Mouse (Mus musculus) layer of hippocampus, postnatal 10 days (tissue): ENCODE results near the gene Rftn1. TPM values are rescaled to one million over a fixed set of nuclear protein-coding genes. Genes with fewer than 3 reads are reported as not detected.

Experiments
- DNase-seq, 2 experiments: peaks; one replicate each; pipeline ENCODE4 v3.0.0; 2021; ENCODE audit warnings: low spot score in 2 of 2
- total RNA-seq, 2 experiments: library from RNA; stranded (reverse); gene quantifications; 2 replicates each; pipeline ENCODE4 v1.2.3; 2021

Gene Rftn1
- total RNA-seq, 2 experiments from 2014 or later, result 22.1 to 23.2 TPM

DNA sequence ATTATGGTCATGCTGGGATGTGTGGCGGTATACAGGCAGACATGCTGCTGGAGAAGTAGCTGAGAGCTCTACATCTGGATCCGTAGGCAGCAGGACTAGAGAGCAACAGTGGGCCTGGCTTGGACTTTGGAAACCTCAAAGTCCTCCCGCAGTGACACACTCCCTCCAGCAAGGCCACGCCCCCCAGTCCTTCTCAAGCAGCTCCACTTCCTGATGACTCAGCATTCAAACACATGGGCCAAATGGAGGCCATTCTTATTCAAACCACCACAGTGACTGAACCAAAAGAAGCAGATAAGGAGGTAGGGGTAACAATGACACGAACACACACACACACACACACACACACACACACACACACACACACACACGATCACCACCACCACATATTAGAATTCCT lies 17.7 kb downstream of the Rftn1 start:
- DNase-seq, result no peak

DNA sequence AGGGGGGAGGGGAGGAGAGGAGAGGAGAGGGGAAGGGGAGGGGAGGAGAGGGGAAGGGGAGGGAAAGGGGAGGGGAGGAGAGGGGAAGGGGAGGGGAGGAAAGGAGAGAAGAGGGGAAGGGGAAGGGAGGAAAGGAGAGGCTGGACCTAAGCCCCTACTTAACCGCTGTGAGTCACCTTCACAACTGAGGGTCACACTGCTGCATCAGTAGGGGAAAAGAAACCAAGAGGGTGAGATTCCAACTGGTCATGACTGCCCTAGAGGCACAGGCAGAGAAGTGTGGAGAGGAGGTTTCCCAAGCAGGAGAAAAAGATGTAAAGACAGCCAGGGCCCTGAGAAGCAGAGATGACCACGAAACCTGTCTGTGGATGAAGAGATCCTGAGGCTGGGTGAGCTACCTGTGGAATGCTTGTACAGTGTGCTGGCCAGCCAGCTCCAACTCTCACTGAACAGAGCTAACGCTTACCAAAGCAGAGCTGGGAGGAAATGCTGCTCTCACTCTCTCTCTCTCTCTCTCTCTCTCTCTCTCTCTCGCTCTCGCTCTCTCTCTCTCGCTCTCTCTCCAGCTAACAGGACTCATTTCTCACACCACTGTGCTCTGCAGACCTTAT lies 19.4 kb downstream of the Rftn1 start:
- no peak for DNase-seq

DNA sequence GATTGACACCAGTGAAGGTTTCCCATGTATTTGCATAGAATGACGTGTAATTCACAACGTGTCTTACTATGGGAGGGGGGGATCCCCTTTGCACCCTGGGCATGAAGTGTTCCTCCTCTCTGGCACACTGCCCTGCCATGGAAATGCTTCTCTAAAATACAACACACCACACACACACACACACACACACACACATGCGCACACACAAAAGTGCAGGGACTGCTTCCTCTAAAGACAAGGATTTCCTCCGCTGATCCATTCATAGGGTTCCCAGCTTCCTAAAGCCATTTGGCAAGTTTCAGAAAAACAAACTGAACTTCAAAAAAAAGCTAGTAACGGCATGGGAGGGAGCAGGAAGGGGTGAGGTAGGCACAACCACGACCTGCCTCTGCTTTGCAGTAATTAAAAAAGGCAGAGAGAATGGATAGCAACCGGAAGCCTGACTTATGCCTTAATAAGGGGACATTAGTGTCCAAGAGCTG lies 20.5 kb downstream of the Rftn1 start:
- no peak for DNase-seq

DNA sequence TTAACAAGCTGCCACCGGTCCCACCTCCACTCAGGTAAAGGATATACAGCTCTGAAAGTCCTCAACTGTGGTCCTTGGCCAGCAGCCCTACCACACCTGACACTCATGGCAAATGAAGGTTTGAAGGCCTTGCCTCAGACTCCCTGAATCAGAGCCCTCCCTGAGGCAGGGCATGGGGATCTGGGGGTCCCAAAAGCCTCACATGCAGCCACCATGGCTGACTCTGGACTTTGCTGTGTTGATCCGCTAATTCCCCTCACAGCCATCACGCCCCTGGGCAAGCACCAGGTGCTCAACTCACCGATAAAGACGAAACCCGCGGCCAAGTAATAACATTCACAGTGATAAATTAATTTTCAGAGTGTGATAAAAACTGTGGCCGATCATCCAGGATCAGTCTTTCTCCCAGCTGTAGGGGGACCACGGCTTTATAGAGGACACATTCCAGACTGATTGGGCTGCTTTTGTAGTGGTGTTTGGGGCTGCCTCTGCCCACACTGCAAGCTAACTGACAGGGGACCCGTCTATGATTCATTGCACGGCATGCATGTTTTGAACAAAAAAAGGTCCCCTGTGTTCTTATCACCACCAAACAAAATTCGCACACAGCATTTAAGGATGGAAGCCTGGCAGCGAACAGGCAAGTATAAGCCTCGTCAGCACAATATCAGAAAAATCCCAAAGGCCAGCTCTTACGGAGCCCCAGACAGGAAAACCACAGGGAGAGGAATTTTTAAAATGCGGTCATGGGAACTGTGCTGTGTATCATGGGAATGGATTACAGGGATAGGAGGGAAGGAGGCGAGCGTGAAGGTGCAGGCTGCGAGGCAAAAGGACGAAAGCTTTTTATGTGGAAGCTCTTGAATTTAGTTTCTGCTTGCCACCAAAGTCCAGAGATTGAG lies 29.3 kb downstream of the Rftn1 start:
- DNase-seq, result no peak

DNA sequence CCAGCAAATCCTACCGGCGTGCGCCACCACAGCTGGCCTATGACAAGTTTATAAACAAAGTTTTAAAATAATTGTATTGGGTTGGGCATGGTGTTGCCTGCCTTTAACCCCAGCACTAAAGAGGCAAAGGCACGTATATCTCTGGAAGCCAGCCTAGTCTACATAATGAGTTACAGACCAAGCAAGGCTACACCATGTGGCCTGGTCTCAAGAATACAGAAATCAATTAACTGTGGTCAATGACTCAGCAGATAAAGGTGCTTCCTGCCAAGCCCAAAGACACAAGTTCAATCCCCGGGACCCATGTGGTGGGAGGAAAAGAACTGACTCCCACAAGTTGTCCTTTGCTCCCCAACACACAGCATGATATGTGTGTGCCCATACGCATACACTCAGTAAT lies 30.1 kb downstream of the Rftn1 start:
- DNase-seq, result no peak

DNA sequence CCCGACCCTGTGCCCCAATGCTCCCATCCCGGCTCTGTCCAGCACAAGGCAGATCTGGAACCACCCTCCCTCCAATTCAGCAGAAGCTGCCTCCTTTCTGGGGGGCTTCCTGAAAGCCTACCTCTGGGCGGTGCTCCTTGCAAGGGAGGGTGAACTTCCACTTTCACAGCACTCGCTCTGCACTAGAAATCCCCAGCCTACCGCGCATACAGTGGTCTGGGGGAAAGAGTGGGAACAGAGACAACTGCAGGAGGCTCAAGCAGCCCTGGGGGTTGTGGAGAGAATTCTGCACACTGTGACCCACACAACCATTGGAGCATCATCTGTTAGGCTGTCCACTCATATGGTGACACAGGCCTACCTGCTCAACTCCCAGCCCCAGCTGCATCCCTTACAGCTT lies 30.7 kb downstream of the Rftn1 start:
- DNase-seq, result no peak

DNA sequence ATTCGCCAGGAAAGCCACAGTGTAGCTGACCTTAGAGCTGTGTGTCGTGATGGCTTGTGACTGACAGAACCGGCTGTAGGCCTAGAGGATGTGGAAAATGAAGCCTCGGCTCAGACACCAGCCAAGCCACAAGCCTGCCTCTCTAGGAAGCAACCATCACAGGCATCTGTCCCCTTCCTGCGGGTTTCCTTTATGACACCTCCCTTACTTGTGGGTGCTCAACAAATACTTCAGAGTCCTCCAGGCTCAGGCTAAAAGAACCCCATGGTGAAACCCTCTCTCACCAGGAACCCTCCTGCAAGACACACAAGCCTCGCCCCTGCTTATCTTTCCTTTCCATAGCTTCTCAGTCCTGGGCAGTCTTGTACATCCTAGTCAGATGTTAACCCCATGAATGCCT lies 31.9 kb downstream of the Rftn1 start:
- no peak for DNase-seq

DNA sequence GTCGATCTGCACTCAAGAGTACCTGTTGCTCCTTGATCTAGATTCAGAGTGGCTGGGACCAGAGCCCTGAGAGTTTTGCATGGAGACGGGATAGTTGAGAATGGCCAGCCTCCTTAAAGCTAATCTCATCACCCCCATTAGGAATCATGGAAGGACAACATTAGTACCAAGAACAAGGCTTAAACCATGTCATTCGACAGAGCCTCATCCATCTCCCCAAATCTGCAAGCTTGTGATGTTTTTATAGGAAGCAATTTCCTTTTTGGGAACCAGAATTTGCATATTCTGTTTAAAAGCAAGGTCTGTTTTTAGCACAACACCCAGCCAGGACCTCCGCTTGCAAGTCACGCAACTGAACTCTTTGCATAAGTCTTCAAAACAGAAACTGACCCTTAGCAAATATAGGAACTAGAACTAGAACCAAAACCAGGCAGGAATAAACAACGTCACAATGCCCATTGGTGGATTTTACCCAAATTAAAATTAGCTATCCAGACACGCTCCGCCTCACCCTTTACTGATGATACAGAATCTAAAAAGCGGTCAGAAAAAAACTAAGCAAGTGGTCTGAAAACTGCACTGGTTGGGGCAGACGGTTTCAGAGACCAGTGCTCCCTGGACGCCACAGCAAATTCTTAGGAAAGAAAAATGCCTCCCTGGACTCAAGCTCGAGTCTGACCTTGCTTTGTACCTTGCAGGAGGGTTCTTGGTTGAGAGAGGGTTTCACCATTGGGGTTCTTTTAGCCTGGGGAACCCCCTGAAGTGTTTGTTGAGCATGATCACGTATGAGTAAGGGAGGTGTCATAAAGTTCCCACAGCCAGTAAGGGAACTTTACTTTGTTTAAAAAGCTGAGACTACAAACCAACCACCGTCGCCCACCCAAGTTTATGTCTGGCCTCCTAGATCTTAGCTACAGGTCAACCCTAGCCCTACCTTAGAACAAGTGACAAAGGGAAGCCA lies 33.0 kb downstream of the Rftn1 start:
- no peak for DNase-seq

DNA sequence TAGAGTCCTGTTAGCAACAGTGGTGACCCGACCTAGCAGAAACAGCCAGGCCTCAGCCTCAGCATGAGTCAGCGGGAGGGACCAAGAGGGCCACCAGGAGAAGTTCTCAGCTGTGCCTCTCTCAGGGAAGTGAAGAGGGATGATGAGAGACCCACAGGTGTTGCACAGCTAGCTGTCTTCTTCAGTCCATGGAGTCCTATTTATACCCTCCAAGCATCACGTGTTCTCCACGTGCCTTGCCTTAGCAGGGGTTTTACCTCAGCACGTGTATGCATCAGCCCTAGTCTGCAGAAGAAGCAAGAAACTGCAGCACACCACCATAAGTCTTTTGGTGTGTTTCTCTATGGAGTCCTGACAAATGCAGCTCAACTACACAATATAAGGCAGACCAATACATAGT lies 38.4 kb downstream of the Rftn1 start:
- DNase-seq, result no peak

DNA sequence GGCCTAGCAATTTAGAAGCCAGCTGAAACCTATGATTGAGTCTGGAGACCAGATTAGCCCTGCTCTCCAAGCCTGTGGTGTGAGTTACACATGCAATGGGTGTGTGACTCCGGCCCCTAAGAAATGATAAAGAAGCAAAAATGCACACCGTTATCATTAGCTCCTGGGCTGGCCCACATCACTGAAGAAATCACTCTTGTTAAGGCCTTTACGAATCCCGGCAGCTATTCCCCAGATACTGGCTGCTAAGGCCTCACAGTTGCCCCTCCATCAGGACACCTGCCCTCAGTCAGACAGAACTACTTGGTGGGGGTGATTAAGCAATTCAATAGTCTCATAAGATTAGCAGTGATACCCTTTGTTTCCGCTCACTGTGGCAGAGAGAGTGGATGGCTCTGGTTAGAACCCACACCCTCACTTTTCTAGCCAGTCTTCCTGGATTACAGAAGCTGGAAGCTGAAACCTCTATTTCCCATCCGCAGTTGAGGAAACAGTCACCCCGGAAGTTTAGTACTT lies 39.2 kb downstream of the Rftn1 start:
- DNase-seq, result no peak

DNA sequence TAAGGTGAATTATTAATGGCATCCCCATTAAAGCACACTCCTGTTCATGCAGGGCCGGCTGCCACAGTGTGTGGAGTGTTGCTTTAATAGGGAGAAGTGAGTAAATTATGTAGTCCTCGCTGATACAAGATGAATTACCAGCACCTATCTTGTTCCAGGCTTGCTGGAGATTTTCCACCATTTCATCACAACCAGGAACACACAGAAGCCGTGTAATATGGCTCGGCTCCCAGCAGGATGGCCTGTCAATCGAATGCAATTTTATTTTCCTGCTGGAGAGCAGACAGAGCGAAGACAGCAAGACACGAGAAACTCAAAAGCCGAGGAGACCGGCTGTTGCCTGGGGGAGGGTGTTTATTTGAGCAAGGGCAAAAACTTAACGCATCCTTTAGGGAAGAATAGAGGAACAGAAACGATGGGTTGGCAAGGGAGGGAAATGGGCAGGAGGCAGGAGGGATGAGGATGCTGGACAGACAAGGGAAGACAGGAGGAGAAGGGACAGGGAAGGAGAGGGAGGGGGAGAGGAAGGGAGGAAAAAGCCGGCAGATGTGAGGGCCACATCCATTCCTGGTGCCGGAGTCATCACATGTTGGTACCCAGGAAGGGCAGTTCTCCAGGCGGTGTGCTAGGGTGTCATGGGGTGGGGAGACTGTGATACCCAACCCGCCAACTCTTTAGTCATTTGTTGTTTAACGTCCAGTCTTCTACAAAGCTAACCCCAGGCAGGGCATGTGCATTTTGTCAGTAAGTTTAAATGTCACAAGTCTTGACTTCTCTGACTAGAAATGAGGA lies 39.9 kb downstream of the Rftn1 start:
- peak; percentile 41 to 45 for DNase-seq

DNA sequence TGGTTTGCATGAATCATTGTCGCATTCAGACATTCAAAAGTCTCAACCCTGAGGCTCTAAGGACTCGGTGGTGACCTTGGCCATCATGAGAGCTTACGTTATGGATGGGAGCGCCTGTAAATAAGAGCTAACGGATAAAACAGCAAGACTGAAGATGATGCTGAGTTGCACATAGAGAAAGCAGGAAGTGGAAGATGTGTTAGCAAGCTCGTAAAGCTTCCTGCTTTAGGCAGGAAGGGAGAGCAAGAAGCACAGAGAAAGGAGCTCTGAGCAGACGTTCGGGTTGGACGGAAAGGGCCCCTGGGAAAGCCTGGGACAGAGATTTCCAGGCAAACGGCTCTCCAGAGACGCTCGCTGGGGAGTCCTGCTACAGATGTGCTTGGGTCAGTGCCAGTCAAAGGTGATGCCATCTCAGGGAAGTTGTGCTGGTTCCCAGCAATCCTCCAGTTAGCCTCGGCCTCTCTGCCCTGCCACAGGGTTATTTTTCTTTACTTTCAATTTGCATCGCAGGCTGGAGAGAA lies 40.7 kb downstream of the Rftn1 start:
- DNase-seq, result peak in 1 of 2 experiments; percentile 32

DNA sequence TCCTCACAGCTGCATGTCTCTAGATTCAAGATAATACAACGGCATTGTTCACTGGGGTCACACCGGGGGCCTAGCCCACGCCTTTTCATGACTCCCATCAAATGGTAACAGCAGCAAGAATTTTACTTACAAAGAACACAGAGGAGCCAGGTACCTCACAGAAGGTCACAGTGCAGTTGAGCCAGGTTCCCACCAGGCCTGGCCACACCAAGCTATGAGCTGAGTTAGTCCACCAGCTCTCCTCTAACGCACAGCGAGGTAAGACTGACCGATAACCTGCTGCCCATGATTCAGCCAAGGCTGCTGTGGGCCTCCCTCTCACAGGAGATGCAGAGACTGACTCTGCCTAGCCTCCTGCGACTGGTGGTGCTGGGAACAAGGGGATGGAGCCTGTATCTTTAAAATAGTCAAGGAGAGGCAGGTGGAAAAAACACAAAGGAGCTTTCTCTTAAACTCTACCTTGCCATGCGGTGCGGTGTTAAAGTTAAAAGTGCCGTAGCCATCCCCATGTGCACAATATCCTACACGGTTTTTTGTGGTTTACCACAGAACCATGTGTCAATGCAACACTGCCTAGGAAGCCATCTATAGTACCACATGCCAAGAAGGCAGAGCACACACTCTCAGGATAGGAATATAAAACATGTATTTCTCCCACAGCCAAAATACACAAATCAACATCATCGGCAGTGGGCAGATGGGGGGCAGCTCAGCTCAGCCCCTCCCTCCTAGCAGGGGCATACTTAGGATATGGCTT lies 42.5 kb downstream of the Rftn1 start:
- DNase-seq, result no peak

DNA sequence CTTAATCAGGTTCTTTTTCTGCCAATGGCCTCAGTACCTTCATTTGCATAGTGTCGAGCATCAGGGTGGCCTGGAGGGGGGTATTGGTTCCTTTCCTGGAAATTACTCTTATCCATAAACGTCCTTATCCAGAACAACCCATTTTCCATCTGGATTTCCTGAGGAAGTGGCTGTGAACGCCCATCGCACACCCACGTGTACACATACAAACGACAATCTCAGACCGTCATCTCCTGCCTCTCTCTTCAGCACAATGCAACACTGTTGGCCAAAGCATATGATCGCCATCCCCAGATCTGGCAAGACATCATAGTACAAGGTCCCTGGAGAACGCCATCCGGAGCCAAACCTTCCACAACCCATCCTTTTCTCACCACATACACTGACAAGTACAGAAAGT lies 47.1 kb downstream of the Rftn1 start:
- DNase-seq, result no peak

DNA sequence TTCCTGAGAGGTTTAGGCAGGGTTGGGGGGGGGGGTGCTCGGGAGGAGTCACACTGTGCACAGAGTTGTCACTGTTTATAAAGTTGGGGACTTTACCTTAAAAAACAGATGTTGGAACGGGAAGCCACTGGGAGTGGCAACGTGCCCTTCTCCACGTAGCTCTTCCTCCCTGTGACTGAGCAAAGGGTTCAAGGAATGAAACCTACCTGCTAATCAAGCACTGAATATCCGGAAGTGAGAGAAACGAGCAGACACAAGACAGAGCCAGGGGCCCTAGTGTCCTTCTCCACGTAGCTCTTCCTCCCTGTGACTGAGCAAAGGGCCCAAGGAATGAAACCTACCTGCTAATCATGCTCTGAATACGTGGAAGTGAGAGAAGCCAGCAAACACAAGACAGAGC lies 47.9 kb downstream of the Rftn1 start:
- no peak for DNase-seq

DNA sequence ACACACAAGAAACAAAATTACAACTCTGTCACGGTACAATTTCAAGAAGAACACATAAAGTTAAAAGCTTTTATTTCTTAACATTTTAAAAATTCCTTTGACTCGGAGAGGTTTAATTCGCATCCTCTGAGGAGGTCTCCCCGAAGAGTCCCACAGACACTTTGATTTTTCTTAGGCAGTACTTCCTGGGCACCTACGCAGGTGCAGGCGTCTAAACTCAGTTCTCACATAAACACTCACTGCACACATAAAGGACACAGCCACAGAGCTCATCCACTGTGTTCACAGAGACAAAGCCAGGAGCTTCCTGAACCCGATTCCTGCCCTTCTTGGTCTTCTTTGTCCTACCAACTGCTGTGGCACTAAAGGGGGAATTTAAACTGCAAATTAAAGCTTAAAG lies 48.3 kb downstream of the Rftn1 start:
- no peak for DNase-seq

DNA sequence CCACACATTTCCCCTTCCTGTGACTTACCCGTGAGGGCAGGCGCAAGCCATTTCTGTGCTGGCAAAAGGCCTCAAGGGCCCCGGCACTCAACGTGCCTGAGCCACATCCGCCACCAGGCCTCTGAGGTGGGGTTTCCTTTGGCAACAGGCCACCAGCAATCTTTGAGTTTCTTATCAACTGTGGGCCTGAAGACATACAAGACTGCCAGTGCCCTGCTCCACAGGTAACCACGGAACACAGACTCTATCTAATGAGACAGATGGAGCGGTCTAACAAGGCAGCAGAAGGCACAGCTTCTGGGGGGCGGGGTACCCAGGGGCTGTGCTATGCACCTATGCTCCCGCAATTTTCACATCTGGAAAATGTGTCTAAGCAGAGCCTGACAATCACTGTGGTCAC lies 54.4 kb downstream of the Rftn1 start:
- DNase-seq, result no peak

DNA sequence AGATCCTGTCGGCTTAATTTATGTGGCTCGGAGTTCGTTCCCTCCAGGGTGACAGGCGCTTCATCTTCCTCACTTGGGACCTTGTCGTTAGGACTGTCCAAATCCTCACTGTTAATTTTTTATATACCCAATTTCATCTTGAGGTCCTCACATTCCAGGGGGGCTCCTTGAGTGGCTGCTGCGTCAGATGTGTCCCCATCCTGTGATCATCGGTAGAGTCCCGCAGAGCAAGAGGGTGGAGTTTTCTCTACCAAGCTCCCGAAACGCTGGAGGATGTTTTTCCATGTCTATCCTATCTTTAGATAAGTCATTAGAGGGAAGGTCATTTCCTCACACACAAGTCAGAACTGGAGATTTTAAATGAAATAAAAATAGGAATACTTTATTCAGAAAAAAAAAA lies 55.0 kb downstream of the Rftn1 start:
- DNase-seq, result no peak

DNA sequence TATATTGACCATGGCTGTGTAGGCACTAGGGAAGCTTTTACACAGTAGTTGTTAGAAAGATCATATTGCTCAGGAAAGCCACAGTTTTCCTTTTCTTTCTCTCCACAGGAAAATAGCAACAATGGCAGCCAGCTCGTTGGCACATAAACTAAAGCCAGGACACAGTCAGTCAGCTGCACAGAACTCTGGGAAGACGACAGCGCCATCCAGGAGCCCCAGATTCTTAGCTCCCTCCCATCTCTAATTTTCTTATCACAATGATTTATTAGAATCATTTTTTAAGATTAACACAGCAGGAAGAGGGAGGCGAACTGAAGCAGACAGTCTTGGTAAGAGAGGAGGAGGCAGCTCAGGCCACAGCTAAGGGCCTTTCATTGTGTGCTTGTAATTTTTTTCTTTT lies 58.8 kb downstream of the Rftn1 start:
- no peak for DNase-seq

DNA sequence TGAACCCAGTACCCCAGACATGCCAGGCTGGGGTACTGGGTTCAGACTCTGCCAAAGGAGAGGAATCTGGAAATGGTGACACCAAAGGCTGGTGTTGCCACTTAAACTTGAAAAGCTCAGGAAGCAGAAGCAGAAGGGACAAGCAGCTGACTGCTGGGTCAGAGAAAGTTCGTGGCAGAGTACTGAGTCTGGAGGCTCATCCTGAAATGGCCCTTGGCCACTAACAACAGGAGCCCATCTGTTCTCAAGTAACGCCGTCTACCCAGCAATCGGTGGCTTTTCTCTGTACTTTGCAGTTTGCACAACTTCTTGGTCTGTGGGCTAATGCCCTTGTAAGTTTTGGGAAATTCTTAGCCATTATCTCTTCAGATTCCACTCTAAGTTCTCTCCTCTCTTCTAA lies 60.1 kb downstream of the Rftn1 start:
- no peak for DNase-seq
